Mouse (Mus musculus) G1E-ER4 (cell line): Measurements from ENCODE around the gene Cdkn1b. TPM values are rescaled to one million over a fixed set of nuclear protein-coding genes. Genes with fewer than 3 reads are reported as not detected.

Source experiments
- GATA1 ChIP-seq: IDR thresholded peaks from one replicate; pipeline ENCODE4 v1.8.0; 2012; ENCODE audit warnings: low read length, inconsistent platforms
- polyA plus RNA-seq: library from polyadenylated mRNA; stranded (reverse); fragments of >175 nt; gene quantifications from 2 replicates; pipeline ENCODE4 v1.2.3, GENCODE M21; 2012

Gene Cdkn1b
- polyA plus RNA-seq, 1 experiment, result 43.9 TPM

DNA sequence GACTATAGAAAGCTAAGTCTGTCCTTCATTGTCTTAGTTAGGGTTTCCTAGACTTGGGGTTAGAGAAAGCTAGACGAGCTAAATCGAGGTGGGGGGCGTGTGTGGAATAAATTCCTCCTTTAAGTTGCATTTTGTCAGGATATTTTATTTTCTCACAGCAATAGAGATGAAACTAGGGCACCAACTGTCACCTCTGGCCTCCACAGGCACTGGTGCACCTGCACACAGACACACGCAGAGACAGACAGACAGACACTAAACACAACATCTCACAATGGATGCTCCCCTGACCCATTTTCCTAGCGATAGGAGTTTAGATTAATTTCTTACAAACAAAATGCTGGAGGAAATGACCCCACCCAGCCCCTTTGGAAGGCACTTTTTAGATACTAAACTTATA is 46.5 kb downstream of the Cdkn1b start:
- no peak for TF ChIP-seq GATA1

DNA sequence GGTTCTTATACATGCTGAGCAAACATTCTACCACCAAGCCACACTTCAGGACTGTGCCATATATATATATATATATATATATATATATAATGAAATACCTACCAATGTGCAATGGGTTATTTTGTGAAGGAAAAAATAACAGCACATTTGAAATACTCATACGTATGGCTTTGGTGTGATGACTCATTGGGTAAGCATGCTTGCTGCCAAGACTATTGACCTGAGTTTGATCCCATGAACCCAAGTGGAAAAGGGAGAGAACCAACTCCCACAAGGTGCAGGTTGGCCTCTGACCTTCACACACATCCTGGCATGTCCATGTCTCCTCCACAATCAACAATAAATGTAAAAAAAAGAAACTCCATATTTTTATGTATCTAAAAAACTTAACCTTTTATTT is 48.1 kb downstream of the Cdkn1b start:
- TF ChIP-seq GATA1, result no peak

DNA sequence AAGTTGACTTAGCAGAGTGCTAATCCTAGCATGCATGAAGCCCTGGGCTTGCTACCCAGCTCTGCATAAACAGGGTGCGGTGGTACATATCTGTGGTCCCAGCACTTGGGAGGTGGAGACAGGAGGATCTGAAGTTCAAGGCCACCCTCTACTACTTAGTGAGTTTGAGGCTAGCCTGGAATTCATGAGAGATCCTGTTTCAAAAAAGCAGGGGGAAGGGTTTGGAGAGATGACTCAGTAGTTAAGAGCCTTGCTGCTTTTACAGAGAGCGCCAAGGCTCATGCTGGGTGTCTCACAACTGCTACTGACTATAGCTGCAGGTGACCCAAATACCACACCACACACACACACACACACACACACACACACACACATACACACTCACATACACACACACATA is 49.3 kb downstream of the Cdkn1b start:
- TF ChIP-seq GATA1, result no peak

DNA sequence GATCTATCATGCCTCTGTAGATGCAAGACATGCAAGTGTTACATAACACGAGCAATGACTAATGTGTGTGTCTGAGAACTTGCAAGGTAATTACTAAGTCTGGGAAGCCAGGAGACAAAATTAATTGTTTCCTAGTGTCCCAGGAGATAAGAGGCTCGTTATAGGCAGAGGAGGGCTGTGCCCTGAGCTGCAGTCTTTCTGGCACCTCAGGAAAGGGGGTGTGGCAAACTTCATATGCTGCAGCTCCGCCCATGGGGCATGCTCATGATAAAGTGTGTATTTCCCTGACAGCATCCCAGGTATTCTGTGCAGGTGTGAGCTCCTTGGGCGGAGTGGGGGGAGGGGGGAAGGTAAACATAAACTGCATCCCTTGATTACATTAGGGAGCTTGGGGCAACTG is 51.9 kb downstream of the Cdkn1b start:
- no peak for TF ChIP-seq GATA1

Other genes starting within 250 kb of the Cdkn1b start
- gene Dusp16, start 127.8 kb upstream of the Cdkn1b start, polyA plus RNA-seq, result 3.1 and 4.7 TPM in 2 replicates
- gene Crebl2, start 90.2 kb upstream of the Cdkn1b start, polyA plus RNA-seq, result 1.3 and 1.8 TPM in 2 replicates
- 1.7 and 1.8 TPM in 2 replicates for gene Gpr19, start 21.8 kb upstream of the Cdkn1b start, polyA plus RNA-seq
- 0.24 and 0.42 TPM in 2 replicates for gene Apold1, start 61.3 kb downstream of the Cdkn1b start, polyA plus RNA-seq
- gene Ddx47, start 91.2 kb downstream of the Cdkn1b start, polyA plus RNA-seq, result 6.4 and 11.6 TPM in 2 replicates
- not detected in 2 replicates for gene Gprc5a, start 145.2 kb downstream of the Cdkn1b start, polyA plus RNA-seq
- not detected in 2 replicates for gene Gprc5d, start 197.9 kb downstream of the Cdkn1b start, polyA plus RNA-seq